Mouse (Mus musculus) frontal cortex, postnatal 25 days (tissue): ENCODE measurements around the gene Ciart.
A peak's percentile ranks its signal among the peaks of the same experiment; 100 is the strongest.
"Not testable (repeated sequence)": the region's sequence is repeated elsewhere in the genome, so short reads cannot be mapped to it uniquely, and the experiment has no call there.

Experiments used
- DNase-seq, 2 experiments: peaks; one replicate each; pipeline ENCODE4 v3.0.0; 2022; ENCODE audit warnings: low spot score in 2 of 2

Ciart gene

GRCm38 (mm10) chr3:95881979-95882815 lies at the start of gene Ciart:
TSS of gene Ciart (minus strand) at chr3:95882251.
- DNase-seq: peak; percentile 86 to 87

GRCm38 (mm10) chr3:95931471-95931870 lies 49.4 kb upstream of the Ciart start:
- DNase-seq: no peak

- DNase-seq: no peak
Measured at GRCm38 (mm10) chr3:95930471-95930789, 48.4 kb upstream of the Ciart start.

GRCm38 (mm10) chr3:95929581-95930470 lies 47.8 kb upstream of the Ciart start:
- peak in 1 of 2 experiments; percentile 9 for DNase-seq

- peak; percentile 92 to 96 for DNase-seq
Measured at GRCm38 (mm10) chr3:95928658-95929503, 46.8 kb upstream of the Ciart start, which contains the start of gene Anp32e. TSS of gene Anp32e (plus strand) at chr3:95929246.

- no peak for DNase-seq
Measured at GRCm38 (mm10) chr3:95928261-95928657, 46.2 kb upstream of the Ciart start.

- no peak for DNase-seq
Measured at GRCm38 (mm10) chr3:95925087-95925486, 43.0 kb upstream of the Ciart start.

- DNase-seq: no peak
Measured at GRCm38 (mm10) chr3:95924185-95924584, 42.1 kb upstream of the Ciart start.

- not testable (repeated sequence) for DNase-seq
Measured at GRCm38 (mm10) chr3:95923429-95923828, 41.4 kb upstream of the Ciart start.

GRCm38 (mm10) chr3:95920532-95920931 lies 38.5 kb upstream of the Ciart start:
- not testable (repeated sequence) for DNase-seq

- no peak for DNase-seq
Measured at GRCm38 (mm10) chr3:95916760-95917159, 34.7 kb upstream of the Ciart start.

- DNase-seq: no peak
Measured at GRCm38 (mm10) chr3:95914706-95915105, 32.7 kb upstream of the Ciart start.

- no peak for DNase-seq
Measured at GRCm38 (mm10) chr3:95907613-95908012, 25.6 kb upstream of the Ciart start.

GRCm38 (mm10) chr3:95906860-95907259 lies 24.8 kb upstream of the Ciart start:
- DNase-seq: no peak

- no peak for DNase-seq
Measured at GRCm38 (mm10) chr3:95905940-95906492, 24.0 kb upstream of the Ciart start.

GRCm38 (mm10) chr3:95905146-95905939 lies 23.3 kb upstream of the Ciart start:
- DNase-seq: no peak

- DNase-seq: no peak
Measured at GRCm38 (mm10) chr3:95904568-95904967, 22.5 kb upstream of the Ciart start, which contains the start of gene Car14. TSS of gene Car14 (minus strand) at chr3:95904691.

- no peak for DNase-seq
Measured at GRCm38 (mm10) chr3:95903753-95904502, 21.9 kb upstream of the Ciart start.

- DNase-seq: no peak
Measured at GRCm38 (mm10) chr3:95902643-95903042, 20.6 kb upstream of the Ciart start.

GRCm38 (mm10) chr3:95902373-95902625 lies 20.2 kb upstream of the Ciart start:
- DNase-seq: no peak
